Mouse (Mus musculus) cerebellum, postnatal 25 days (tissue): ENCODE results near the gene Coq10b.
"Not testable (repeated sequence)": the region's sequence is repeated elsewhere in the genome, so short reads cannot be mapped to it uniquely, and the experiment has no call there.

Experiments
- DNase-seq, 2 experiments: peaks; one replicate each; pipeline ENCODE4 v3.0.0; 2021; ENCODE audit warnings: mixed read lengths in 2 of 2

Gene Coq10b

GRCm38 (mm10) chr1:55052355-55052953 lies at the start of gene Coq10b:
TSS of gene Coq10b (plus strand) at chr1:55052770.
- DNase-seq: peak; percentile 99

- not testable (repeated sequence) for DNase-seq
Measured at GRCm38 (mm10) chr1:55008313-55008712, 44.3 kb upstream of the Coq10b start.

DNA sequence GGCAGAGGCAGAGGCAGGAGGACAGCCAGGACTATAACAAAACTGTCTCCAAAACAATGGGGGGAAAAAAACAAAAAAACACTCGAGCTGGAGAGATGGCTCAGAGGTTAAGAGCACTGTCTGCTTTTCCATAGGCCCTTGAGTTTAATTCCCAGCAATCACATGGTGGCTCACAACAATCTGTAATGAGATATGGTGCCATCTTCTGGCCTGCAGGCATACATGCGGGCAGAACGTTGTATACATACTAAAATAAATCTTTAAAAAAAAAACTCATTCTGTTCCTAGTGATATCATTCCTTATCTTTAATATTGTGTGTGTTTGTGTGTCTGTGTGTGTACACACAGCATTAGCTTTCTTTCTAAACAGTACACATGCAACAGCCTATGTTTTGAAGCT lies 40.1 kb upstream of the Coq10b start:
- DNase-seq: no peak

- DNase-seq: no peak
Measured at GRCm38 (mm10) chr1:55021907-55022306, 30.7 kb upstream of the Coq10b start.

- DNase-seq: no peak
Measured at GRCm38 (mm10) chr1:55025656-55026430, 26.7 kb upstream of the Coq10b start.

DNA sequence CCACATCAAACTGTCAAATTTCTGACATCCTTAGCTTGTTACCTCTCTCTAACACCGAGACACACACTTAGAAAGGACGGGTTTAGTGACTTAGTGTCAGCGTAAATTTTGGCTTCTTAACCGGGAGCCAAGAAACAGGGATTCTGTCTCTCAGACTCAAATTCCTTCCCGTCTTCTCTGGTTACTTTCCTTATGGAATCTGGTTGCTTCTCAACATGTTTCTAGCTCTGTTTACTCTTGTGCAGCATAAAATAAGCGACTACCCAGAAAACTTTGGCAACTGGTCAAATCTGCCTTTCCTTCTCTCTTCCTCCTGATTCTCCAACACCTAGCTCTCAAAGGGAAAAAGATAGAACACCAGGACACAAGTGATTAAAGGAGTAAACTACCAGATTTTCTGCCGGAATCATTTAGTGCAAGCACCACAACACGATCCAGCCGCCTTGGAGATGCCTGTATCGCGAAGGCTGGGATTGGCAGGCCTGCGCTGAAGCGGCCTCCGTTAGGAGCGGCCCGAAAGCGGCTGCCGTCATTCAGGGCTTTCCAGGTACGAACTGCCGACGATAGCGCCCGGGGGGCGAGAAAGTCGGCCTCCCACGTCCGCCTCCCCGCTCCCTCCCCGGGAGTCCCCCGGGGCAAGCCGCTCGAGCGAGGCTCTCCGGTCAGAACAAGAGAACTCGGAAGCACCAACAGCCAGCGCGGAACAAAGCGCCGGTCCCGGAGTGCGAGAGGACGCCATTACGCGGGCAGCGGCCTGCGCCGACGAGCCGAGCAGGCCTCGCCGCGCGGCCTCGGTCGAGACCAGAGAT lies 25.9 kb upstream of the Coq10b start:
- no peak for DNase-seq

DNA sequence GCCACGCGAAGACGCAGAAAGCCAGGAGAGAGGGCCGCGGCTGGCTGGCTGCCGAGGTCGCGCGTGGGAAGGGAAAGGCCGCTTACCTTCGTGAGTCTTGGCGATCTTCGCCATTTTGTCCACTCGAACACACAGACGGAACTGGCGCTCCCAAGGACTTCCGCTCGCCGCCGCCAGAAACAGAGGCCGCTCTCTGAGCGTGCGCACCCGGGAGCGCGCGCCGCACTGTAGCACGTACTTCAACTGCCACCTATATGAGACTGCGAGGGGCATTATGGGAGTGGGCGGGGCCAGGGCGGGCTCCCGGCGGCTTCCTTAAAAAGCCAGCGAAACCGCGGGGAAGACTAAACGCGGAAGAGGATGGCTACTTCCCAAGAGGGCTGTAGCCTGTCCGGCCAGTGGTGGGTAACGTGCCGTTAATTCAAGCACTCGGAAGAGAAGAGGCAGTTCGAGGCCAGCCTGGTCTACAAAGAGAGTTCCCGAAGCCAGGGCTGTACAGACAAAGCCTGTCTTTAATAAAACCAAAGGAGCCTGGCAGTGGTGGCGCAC lies 25.2 kb upstream of the Coq10b start, which contains the start of gene Sf3b1:
Gene Sf3b1 (minus strand): TSS at position 229 of the 549 bp plus-strand sequence.
- DNase-seq: peak; percentile 96 to 97

- no peak for DNase-seq
Measured at GRCm38 (mm10) chr1:55027966-55028365, 24.6 kb upstream of the Coq10b start.

DNA sequence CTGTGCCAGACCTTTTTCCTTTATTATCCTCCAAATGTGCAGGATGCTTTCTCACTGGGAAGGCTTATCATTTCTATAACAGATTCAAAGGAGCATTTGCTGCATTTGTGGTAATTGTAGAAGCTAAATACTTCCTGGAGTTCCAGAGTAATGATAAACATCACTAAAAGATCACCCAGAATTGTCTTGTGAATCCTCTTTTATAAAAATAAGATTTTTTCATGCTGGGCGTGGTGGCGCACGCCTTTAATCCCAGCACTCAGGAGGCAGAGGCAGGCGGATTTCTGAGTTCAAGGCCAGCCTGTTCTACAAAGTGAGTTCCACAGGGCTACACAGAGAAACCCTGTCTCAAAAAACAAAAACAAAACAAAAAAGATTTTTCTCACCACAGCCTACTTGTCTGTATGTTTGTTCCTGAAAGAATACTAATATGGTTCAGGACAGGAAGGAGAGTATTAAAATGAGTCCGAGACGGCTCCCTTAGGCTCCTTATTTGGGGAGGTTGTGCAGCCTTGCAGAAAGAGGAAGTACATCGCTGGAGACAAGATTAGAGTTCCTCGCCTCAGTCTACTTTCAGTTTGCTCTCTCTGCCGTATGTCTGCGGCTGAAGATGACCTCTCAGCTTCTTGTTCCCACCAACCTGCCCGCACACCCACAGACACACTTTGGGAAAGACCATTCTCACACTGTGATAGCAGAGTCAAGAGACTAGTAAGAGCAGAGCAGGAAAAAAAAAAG lies 23.9 kb upstream of the Coq10b start:
- DNase-seq: no peak

- no peak for DNase-seq
Measured at GRCm38 (mm10) chr1:55029446-55029845, 23.1 kb upstream of the Coq10b start.

DNA sequence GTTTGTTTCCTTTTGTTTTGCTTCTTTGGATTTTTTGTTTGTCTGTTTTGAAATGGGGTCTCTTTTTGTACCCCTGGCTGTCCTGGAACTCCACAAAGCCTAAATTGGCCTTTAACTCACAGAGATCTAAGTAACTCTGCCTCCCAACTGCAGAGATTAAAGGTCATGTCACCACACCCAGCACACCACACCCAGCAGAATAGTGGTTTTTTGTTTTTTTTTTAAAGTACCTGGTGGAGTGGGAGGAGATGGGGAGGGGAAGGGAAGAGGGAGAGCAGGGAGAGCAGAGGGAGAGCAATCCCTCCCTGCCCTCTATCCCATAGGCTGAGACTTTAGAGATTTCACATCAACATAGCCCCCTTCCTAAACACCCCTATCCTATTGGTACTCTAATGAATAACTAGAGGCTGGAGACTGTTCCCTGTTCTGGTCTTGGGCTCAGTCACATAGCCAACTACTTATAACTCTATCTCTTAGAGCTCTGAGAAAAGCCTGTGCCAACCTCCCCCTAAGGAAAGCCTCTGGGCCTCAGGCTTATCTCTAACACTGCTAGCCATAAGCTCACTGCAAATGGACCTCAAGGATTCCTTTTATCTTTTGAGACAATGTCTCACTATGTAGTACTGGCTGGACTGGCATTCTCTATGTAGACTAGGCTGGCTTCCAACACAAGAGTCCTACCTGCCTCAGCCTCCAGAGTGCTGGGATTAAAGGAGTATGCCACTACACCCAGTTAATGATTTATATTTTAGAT lies 21.4 kb upstream of the Coq10b start:
- DNase-seq: no peak

DNA sequence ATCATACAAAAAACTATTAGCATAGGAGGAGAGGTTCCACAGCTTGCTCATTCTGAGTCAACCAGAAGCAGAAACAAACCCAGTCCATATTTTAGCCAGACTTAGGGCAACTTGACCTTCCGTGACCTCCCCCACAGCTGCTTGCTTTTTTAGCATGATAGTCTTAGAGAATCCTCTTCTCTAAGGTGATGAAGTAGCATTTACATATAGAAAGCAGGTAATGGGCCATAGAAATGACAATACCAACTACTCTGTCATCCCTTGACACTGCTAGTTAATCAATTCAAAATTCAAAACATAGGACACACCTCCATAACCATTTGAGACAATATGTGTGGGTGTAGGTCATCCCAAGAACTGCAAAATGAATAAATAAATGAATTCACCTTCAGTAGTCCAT lies 12.6 kb upstream of the Coq10b start:
- DNase-seq: no peak

- no peak for DNase-seq
Measured at GRCm38 (mm10) chr1:55041691-55042090, 10.9 kb upstream of the Coq10b start.

- no peak for DNase-seq
Measured at GRCm38 (mm10) chr1:55042246-55042645, 10.3 kb upstream of the Coq10b start.

DNA sequence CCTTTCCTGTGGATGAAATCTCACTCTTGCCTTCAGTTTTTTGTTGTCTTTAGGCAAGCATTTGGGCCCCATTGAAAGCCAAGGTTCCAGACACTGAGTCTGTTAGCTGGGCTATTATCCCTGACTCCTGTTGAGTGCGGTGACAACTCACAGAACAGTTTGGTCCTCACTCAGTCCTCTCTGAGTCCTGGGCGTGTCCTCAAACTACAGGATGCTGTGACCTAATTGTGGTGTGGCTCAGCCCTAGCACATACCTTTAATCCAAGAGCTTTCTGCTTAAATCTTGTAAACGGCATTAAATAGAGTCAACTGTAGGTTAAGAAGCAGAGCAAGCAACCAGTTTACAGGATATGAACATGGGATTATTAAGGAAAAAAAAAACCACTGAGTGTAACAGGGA lies 9.4 kb upstream of the Coq10b start:
- DNase-seq: no peak

DNA sequence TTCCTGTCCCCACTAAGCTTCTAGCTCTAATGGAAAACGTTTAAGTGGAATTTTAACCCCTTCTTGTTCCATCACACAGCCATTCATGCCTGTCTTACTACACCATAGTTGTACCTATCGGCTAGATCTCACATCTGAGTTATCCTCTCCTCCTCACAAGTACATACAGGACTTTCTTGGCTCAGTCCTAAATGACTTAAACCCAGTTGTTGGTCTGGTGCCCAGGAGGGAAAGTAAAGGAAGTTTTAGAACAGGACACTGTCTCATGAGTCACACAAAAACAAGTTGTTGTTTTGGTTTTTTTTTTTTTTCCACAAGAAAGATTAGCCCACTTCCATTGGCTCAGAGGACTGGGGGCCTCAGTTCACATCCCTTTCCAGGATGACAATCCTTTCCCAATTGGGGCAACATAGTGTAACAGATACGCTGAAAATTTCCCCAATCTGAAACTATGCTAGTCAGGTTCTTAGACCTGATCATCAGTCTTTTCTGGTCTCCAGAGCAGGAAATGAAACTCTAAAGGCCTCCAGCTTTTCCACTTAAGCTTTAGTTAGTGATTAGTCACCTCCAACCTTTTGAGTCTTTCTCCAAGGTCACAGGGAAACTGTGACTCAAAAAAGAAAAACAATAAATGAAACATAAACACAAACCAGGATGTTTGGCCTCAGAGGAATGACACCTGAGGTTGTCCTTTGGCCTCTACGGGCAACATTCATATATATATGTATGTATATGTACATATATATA lies 3.6 kb upstream of the Coq10b start:
- DNase-seq: no peak

DNA sequence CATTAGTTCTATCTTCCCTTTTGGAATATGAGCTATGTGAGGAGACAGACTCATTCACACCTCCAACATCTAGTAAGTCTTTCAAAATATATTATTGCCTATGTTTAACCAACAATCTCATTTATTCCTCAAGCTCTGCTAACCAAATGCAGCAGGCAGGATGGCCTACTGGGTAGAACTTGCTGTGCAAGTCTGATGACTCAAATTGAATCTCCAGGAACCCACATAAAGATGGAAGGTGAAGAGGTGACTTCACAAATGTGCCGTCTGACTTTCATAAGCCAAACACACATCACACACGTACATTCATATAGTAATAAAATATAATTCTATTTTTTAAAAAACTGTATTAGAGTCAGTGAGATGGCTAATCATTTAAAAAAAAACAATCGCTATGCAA lies 899 bp upstream of the Coq10b start:
- DNase-seq: peak in 1 of 2 experiments; percentile 6

DNA sequence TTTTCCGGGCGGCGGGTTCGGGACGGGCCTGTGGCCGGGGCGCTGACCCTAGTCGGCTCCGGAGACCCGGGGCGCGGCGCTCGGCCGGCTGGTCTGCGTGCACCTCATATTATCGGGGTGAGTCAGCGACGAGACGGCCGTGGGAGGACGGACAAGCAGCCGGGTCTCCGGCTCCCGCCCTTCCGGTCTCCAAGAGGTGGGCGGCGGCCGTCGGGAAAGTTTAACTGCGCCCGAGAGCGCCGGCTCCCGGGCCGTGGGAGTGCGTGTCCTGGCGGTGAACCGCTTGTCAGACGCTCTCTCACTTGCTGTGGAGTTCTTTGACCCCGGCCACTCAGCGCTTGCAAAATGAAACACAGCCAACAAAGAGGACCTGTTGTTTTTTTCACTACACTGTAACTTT lies 435 bp downstream of the Coq10b start:
- no peak for DNase-seq

GRCm38 (mm10) chr1:55053596-55053995 lies 1.0 kb downstream of the Coq10b start:
- DNase-seq: no peak

- DNase-seq: no peak
Measured at GRCm38 (mm10) chr1:55055322-55056115, 2.9 kb downstream of the Coq10b start.
